Mouse (Mus musculus) neural tube, embryonic 14.5 days (tissue): ENCODE data around the gene Cnn2. TPM values are rescaled to one million over a fixed set of nuclear protein-coding genes. Genes with fewer than 3 reads are reported as not detected.
A peak's percentile ranks its signal among the peaks of the same experiment; 100 is the strongest.

Experiments
- ATAC-seq: fragments of 200-750 bp; cut with Nextera tagmentation; 2 replicates; pipeline ENCODE4 v1.8.0; 2017; ENCODE audit warnings: low read depth, mild to moderate bottlenecking, moderate TSS enrichment, moderate library complexity
- H3K27ac ChIP-seq: fragments of 300-500 bp; sonication (generic); 2 replicates; pipeline ENCODE4 v1.5.1; 2014; ENCODE audit warnings: low read depth, mild to moderate bottlenecking, control low read depth, low read length, moderate library complexity, mixed read lengths
- H3K27me3 ChIP-seq: fragments of 300-500 bp; sonication (generic); 2 replicates; pipeline ENCODE4 v1.6.1; 2014; ENCODE audit warnings: low read length; ENCODE audit not compliant: control insufficient read depth, insufficient read depth
- H3K36me3 ChIP-seq: fragments of 300-500 bp; sonication (generic); 2 replicates; pipeline ENCODE4 v1.6.1; 2014; ENCODE audit warnings: low read length, mixed read lengths; ENCODE audit not compliant: control insufficient read depth, insufficient read depth
- H3K4me1 ChIP-seq: fragments of 300-500 bp; sonication (generic); 2 replicates; pipeline ENCODE4 v1.6.1; 2014; ENCODE audit warnings: low read length; ENCODE audit not compliant: control insufficient read depth, insufficient read depth
- H3K4me2 ChIP-seq: fragments of 300-500 bp; sonication (generic); 2 replicates; pipeline ENCODE4 v1.6.1; 2014; ENCODE audit warnings: mild to moderate bottlenecking, low read depth, low read length, control low read depth
- H3K4me3 ChIP-seq: fragments of 300-500 bp; sonication (generic); 2 replicates; pipeline ENCODE4 v1.5.1; 2014; ENCODE audit warnings: low read depth, low read length, control low read depth, mixed read lengths
- H3K9ac ChIP-seq: fragments of 300-500 bp; sonication (generic); replicated peaks from 2 replicates; pipeline ENCODE4 v1.6.1; 2014; ENCODE audit warnings: low read depth, mild to moderate bottlenecking, control low read depth, low read length, mixed read lengths
- H3K9me3 ChIP-seq: fragments of 300-500 bp; sonication (generic); 2 replicates; pipeline ENCODE4 v1.6.1; 2016; ENCODE audit warnings: low read length; ENCODE audit not compliant: control insufficient read depth
- WGBS: fragments of 180-500 bp; shearing (Covaris S2); extraction: QIAGEN DNeasy Blood & Tissue Kit; methylation state at CpG from one replicate; pipeline ENCODE4 v1.1.7; 2014; 5-methylcytosine and 5-hydroxymethylcytosine counted together
- polyA plus RNA-seq: library from polyadenylated mRNA; unstranded; fragments of >200 nt; fragmentation: Nextera tagmentation; extraction: Ambion mirVana; gene quantifications from 2 replicates; pipeline ENCODE4 v1.2.1, GENCODE M21; 2014

Gene Cnn2
- polyA plus RNA-seq, 1 experiment from 2014 or later = 9.9 TPM

DNA sequence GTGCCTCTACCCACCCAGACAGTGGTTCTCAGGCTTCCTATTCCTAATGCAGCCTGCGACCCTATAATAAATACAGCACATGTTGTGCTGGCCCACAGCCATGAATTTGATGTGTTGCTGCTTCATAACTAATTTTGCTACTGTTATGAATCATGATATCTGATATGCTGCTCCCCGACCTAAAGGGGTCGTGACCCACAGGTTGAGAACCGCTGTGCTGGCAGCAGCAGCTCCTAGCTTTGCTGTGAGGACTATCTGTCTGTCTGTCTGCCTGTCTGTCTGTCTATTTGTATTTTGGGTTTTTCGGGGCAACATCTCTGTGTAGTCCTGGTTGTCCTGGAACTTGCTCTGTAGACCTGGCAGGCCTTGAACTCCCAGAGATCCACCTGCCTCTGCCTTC lies 35.4 kb downstream of the Cnn2 start:
- Histone ChIP-seq H3K9me3 (no peaks in the 10 kb centered on the region), H3K4me2 (no peak overlapping the region), H3K9ac (no peak overlapping the region), H3K27ac (no peak overlapping the region), H3K36me3 (no peaks in the 10 kb centered on the region), H3K4me3 (no peak overlapping the region), H3K4me1 (no peaks in the 10 kb centered on the region), H3K27me3 (peaks cover 13% of the 10 kb centered on the region)
- WGBS = 90% methylated on average over 5 of the region's 5 CpGs
- ATAC-seq = no peak

DNA sequence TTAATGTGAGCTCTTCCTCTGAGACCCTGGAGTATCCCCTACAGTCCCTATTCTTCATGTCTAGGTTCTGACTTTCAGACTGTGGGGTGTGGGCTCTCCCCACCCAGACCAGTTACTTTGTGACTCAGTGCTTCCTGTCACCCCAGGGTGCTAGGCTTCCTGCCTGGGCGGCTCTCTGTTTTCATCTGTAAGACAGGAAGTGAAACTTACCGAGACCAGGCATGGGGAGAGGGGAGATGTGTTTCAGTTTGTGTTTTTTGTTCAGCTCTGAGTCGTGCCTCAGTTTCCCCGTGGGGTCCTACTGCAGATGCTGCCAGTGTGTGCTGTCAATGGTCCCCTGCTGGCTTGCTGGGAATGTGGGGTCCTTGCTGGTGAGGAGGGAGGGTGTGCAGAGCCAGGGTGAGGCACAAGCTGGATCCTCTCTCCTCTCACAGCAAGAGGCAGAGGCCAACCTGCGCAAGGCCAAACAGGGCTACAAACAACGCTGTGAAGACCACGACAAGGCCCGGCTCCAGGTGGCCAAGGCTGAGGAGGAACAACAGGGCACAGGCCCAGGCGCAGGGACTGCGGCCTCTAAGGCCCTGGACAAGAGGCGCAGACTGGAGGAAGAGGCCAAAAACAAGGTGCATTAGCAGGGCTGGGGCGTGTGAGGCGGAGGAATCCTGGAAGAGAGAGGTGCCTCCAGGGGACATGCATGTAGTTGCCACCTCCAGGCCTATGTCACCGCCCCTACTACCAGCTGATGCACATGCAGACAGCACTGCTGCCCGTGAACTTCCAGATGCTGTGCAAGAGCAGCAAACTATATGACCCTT lies 36.1 kb downstream of the Cnn2 start:
- Histone ChIP-seq H3K4me1 (no peaks in the 10 kb centered on the region), H3K4me2 (no peak overlapping the region), H3K27ac (no peak overlapping the region), H3K9me3 (no peaks in the 10 kb centered on the region), H3K9ac (no peak overlapping the region), H3K36me3 (no peaks in the 10 kb centered on the region), H3K27me3 (peaks cover 9% of the 10 kb centered on the region; the same call in 1 of the 2 replicates), H3K4me3 (no peak overlapping the region)
- ATAC-seq = no peak
- 79% methylated on average over 15 of the region's 15 CpGs for WGBS

DNA sequence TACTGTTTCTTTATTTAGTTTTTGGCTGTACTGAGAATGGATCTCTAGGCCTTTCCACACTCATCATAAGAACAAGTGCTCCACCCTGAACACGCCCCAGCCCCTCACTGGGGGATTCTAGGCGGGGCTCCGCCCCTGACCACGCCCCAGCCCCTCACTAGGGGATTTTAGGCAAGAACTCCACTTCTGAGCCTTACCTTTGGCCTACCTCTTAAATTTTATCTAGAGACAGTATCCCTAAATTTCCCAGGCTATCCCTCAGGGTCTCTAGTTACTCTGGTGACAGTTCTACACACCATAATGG lies 36.6 kb downstream of the Cnn2 start:
- H3K9me3 ChIP-seq = no peaks in the 10 kb centered on the region
- ATAC-seq = no peak
- no peaks in the 10 kb centered on the region for H3K4me1 ChIP-seq

DNA sequence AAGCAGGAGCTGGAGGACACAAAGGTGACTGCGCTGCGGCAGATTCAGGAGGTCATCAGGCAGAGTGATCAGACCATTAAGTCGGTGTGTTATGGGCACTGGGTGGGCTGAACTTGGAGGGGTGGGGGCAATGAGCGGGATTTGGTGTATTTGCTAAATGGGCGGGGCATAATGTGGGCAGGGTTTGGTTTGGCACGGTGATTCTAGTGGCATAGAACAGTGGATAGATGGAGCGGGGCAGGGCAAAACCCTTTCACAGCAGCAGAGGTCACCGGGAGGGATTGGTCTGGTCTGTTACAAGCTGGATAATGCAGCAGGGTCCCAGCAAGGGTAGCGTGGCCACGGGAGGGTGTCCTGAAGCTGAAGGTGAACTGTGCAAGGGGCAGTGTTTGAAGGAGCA lies 37.1 kb downstream of the Cnn2 start:
- ATAC-seq = no peak
- Histone ChIP-seq H3K9me3 (no peaks in the 10 kb centered on the region), H3K36me3 (no peaks in the 10 kb centered on the region), H3K27me3 (0 out of 2 replicates have a peak, but pooled peaks cover 2% of the 10 kb centered on the region), H3K4me1 (no peaks in the 10 kb centered on the region), H3K4me3 (no peak overlapping the region), H3K27ac (no peak overlapping the region), H3K4me2 (no peak overlapping the region), H3K9ac (no peak overlapping the region)
- 78% methylated on average over 10 of the region's 10 CpGs for whole genome bisulfite sequencing

More for the DNA sequence above, 36.6 kb downstream of the Cnn2 start:
- H3K9ac ChIP-seq = no peak overlapping the region
- 51% methylated on average over 4 of the region's 4 CpGs for WGBS
- H3K27me3 ChIP-seq = 0 out of 2 replicates have a peak, but pooled peaks cover 5% of the 10 kb centered on the region
- no peak overlapping the region for H3K27ac ChIP-seq
- no peaks in the 10 kb centered on the region for H3K36me3 ChIP-seq
- no peak overlapping the region for H3K4me2 ChIP-seq
- H3K4me3 ChIP-seq = no peak overlapping the region

DNA sequence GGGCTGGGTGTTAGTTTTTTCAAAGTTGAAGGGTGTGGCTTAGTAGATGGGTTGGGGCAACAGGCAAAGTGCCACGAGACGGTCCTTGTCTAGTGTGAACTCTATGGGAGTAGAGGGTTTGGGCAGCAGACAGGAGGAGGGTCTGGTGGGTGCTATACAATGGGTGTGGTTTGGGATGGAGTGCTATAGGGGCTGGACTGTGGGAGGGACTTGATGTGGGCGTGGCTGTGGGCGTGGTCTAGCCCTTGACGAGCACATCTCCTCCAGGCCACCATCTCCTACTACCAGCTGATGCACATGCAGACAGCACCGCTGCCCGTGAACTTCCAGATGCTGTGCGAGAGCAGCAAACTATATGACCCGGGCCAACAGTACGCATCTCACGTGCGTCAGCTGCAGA lies 37.5 kb downstream of the Cnn2 start:
- no peak for ATAC-seq
- no peaks in the 10 kb centered on the region for H3K4me1 ChIP-seq
- no peak overlapping the region for H3K27ac ChIP-seq
- H3K4me3 ChIP-seq = no peak overlapping the region
- H3K9me3 ChIP-seq = no peaks in the 10 kb centered on the region
- H3K9ac ChIP-seq = no peak overlapping the region
- no peaks in the 10 kb centered on the region for H3K36me3 ChIP-seq
- H3K27me3 ChIP-seq = no peaks in the 10 kb centered on the region
- 56% methylated on average over 12 of the region's 12 CpGs for WGBS
- H3K4me2 ChIP-seq = no peak overlapping the region

DNA sequence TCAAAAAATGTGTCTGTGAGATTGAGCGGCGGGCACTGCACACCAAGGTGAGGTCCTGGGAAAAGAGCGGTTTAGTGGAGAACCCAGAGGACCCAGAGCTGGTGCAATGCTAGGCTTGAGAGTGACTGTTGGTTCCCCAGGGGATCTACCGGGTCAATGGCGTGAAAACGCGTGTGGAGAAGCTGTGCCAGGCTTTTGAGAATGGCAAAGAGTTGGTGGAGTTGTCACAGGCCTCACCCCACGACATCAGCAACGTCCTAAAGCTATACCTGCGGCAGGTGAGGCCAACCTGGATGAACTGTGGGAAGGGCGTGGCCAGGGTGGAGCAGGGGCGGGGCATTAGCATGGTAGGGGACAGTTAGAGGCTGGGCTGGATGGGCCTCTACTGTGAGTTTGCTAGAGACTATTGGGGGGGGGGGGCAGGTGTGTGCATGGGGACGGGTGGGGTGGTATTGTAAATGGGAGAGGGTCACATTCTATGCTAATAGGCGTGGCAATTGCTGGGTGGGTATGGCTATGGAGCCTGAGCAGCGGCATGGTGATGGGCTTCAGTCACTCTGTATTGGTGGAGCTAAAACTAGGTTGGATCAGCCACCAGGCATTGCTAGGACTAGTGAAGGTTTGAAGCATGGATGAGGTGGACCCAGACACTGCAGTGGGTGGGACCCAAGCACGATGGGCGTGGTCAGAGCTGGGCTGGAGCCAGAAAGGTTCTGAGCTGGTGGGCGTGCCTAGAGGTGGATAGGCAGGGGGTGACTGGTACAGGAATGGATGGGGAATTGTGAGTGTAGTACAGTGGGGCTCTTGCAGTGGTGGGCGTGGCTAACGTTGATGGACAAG lies 39.5 kb downstream of the Cnn2 start:
- Histone ChIP-seq H3K4me2 (no peak overlapping the region), H3K36me3 (no peaks in the 10 kb centered on the region), H3K4me3 (no peak overlapping the region), H3K27ac (no peak overlapping the region), H3K4me1 (no peaks in the 10 kb centered on the region), H3K9me3 (no peaks in the 10 kb centered on the region), H3K27me3 (no peaks in the 10 kb centered on the region), H3K9ac (no peak overlapping the region)
- 71% methylated on average over 20 of the region's 20 CpGs for WGBS
- ATAC-seq = no peak

DNA sequence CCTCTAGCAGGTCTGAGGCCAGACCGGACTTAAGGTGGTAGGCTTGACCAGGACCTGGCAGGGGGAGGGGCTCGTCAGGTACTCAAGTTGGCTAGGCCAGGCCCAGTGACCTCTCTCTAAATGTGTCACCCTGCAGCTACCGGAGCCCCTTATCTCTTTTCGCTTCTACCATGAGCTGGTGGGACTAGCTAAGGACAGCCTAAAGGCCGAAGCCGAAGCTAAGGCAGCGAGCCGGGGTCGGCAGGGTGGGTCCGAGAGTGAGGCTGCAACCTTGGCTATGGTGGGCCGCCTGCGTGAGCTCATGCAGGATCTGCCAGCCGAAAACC lies 40.1 kb downstream of the Cnn2 start:
- Histone ChIP-seq H3K27me3 (no peaks in the 10 kb centered on the region), H3K4me2 (no peak overlapping the region), H3K4me1 (no peaks in the 10 kb centered on the region), H3K9ac (no peak overlapping the region), H3K4me3 (no peak overlapping the region), H3K36me3 (no peaks in the 10 kb centered on the region), H3K9me3 (no peaks in the 10 kb centered on the region), H3K27ac (no peak overlapping the region)
- ATAC-seq = no peak
- 93% methylated on average over 13 of the region's 13 CpGs for WGBS

DNA sequence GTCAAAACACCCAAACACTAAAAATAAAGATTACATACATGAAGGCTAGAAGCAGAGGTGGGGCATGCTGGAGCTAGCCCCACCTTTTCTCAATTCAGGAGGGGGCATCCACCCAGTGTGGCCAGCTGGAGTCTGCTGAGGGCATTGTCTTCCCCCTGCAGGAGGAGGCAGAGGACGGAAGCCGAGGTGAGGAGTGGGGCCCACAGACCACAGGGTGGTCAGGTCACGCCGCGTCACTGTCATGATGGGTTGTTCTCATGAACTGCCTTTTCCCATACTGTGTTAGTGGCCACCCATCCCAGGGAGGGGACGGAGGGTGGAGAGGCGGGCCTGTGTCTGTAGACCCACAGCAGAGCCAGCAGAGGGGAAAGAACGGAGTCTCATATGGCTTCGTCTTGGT lies 41.8 kb downstream of the Cnn2 start:
- WGBS = 81% methylated on average over 9 of the region's 9 CpGs
- Histone ChIP-seq H3K36me3 (peaks cover 4% of the 10 kb centered on the region; the same call in 1 of the 2 replicates), H3K4me2 (no peak overlapping the region), H3K27me3 (no peaks in the 10 kb centered on the region), H3K4me1 (no peaks in the 10 kb centered on the region), H3K27ac (no peak overlapping the region), H3K4me3 (no peak overlapping the region), H3K9me3 (no peaks in the 10 kb centered on the region), H3K9ac (0 out of 2 replicates have a peak overlapping the region, but pooled peaks have one; percentile 11)
- no peak for ATAC-seq

DNA sequence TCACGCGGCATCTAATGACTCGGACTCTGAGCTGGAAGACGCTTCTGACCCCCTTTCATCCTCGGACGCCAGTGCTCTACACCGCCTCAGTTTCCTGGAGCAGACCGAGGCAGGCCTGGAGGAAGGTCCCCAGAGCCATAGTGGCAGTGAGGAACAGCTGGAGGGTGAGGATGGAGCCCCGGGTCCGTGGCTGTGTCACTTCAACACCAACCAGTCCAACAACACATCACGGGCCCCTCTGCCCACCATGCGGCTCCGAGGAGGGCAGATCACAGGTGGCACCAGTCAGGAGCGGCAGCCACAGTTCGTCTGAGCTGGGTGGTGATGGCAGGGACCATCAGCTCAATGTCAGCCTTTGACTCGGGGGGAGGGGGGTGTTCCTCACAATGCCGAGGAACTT lies 42.4 kb downstream of the Cnn2 start:
- Histone ChIP-seq H3K4me2 (no peak overlapping the region), H3K4me1 (no peaks in the 10 kb centered on the region), H3K27me3 (no peaks in the 10 kb centered on the region), H3K36me3 (peaks cover 9% of the 10 kb centered on the region; the same call in 1 of the 2 replicates), H3K4me3 (no peak overlapping the region), H3K9me3 (no peaks in the 10 kb centered on the region), H3K9ac (no peak overlapping the region), H3K27ac (no peak overlapping the region)
- WGBS = 85% methylated on average over 17 of the region's 17 CpGs
- ATAC-seq = no peak
